Mouse (Mus musculus) liver, adult 2 months (tissue): ENCODE measurements around the gene Cdh26.

Experiments
- CTCF ChIP-seq: fragments of 200-500 bp; IDR thresholded peaks from 2 replicates; pipeline ENCODE4 v1.5.1; 2011; ENCODE audit warnings: low read depth, low read length, control low read depth
- POLR2A ChIP-seq: fragments of 200-500 bp; IDR thresholded peaks from 2 replicates; pipeline ENCODE4 v1.6.1; 2011; ENCODE audit warnings: low read length, control low read depth; ENCODE audit not compliant: insufficient read depth; ENCODE audit errors: extremely low read depth

GRCm38 (mm10) chr2:178506056-178506455 lies 75.7 kb downstream of the Cdh26 start:
- TF ChIP-seq CTCF (no peak), POLR2A (no peak)
